Mouse (Mus musculus): Measurements from ENCODE around the gene Gyg.

Gyg gene

DNA sequence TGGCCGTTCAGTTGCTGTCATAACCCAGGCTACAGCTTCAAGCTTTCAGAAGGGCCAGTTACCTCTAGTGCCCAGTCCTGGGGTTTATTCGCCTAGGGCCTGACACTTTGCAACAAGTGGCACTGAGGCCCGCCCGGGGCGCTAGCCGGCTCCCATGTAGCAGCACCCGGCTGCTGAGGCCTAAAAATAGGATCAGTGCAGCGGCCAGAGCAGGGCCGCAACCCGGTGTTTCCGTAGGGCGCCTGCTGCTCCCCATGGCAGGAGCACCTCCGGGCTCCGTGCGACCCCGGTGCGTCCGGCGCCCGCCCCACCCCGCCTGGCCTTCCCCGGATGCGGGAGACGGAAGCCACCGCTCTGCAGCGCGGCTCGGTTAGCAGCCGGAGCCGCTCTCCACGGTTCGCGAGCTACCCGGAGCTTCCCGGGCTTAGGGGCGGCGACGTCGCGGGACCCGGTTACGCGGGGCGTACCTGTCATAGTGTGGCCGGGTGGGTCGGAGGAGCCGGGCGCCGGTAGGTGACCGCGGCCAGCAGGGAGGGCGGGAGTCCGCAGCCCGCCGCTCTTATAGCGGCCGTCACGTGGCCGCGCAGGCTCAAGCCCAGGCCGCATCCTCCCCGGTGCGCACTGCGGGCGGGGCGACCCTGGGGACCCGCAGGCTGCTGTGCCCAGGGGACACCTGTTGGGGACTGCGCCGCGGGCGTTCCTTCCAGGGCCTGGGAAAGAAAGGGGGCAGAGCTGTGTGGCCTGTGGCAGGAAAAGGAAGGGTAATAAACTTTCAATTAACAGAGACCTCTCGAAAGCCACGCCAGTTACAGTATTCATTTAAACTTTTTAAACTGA, at the start of gene Gyg:
TSS of gene Gyg (minus strand) at position 787 of the 837 bp plus-strand sequence.
- DNase-seq (ENCODE audit: low read depth, low spot score) = peak; percentile 41

DNA sequence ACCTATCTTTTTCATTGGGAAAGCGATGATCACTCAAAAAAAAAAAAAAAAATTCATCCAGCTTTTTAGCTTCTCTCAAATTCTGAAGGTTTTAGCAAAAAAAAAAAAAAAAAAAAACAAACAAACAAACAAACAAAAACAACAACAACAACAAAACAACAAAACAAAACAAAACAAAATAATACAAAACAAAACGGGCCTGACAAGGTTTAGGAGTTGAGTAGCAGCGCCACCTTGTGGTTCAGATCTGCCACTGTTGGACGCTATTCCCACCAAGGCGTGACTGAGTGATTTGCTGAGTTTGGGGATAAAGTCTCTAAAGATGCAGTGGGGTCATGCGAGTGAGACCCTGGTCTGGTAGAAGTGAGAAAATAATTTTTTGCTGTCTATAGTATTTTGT, 43.8 kb upstream of the Gyg start:
- peak; percentile 64 for DNase-seq (ENCODE audit: low read depth, low spot score)

DNA sequence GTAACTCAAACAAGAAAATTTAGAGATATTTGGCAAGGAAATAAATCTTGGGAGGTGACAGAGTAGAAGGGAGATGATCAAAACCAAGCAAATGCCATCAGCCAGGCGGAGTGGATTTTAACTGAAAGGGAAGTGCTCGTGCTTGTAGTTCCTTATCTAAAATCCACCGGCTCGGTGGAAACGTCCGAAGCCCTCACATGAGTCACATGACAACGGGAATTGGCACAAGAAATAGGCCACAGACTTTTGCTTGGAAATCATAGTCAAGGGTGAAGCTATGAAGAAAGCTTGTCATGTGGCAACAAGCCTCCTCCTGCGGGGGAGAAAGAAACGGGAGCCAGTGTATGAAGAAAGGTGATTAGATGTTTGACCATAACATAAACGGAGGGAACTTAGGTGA, 42.8 kb upstream of the Gyg start:
- no peak for DNase-seq (ENCODE audit: low read depth, low spot score)

DNA sequence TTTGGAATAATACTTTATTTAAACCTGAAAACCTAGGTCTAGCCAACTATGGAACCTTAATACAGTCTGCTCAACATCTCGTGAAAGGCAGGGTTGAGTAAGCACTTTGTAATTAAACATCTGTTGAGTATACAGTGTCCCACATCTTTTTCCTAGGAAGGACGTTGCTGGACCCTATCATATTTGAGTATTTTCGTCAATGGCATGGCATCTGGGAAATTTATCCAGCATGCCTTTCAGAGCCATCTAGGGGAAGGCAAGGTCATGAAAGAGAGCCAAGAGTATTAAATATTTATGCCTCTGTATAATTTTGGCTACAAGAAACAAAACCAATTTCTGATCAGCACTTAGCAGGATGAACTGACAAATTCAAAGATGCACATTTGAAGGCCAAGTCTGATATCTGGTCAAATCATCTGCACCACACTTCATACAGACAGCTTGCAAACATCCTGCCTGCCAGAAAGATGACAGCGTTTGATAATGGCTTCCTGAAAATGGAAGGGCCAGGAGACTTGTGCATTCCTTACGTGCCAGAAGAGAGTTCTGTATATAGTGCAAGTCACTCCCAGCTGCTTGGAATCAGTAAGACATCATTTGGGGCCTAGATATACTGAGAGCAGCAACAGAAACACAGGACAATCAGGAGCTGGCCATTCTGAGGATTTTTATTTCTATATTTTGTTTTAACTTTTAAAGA, 34.0 kb upstream of the Gyg start:
- no peak for DNase-seq (ENCODE audit: low read depth, low spot score)

DNA sequence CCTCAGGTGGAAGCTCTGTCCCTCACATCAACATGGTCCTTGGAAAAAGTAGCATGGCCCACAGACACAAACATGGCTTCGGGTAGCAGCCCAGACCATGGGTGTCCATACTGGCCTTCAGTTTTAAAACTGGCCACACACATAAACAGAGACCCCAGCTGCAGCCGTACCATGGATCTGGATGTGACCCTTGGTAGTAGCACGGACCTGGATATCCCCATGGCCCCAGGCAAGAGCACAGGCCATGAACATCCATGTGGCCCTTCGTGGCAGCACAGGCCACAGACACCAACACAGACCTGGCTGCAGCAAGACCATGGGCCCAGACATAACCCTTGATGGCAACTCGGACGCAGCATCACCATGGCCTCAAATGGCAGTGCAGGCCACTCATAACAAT, 17.3 kb upstream of the Gyg start:
- DNase-seq (ENCODE audit: low read depth, low spot score) = no peak

DNA sequence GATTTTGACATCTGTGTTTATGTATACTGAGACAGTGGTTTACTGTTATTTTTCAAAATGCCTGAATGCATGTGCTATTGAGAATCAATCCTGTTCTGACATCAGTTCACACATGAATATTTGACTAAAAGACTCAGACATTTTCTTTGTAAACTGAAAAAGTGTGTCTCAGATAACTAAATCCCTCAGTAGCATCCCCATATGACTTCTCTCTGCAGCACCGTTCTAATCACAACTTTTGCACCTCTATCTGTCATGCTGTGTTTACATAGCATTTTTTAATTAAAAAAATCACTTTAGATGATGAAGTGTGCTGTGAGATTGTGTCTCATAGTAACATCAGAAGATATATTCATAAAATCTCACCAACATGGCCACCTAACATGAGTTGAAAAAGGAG, 12.4 kb upstream of the Gyg start:
- no peak for DNase-seq (ENCODE audit: low read depth, low spot score)

DNA sequence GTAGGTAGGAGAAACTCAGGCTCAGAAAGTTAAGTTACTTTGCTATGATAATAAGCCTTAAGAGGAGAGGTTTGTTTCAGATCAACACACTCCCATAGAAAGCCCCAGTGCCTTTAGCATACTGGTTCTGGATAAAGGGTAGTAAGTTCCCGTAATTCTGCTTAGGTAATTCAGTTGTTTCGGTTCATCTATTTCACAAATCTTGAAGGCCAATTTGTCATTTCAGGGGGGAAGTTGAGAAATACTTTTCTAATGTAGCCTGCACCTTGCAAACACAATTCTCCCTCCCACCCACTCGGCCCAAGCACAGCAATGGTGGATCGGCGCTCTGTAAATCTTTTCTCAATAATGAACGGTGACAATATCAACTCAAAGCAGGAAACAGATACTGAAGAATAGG, 359 bp upstream of the Gyg start:
- DNase-seq (ENCODE audit: low read depth, low spot score) = no peak

DNA sequence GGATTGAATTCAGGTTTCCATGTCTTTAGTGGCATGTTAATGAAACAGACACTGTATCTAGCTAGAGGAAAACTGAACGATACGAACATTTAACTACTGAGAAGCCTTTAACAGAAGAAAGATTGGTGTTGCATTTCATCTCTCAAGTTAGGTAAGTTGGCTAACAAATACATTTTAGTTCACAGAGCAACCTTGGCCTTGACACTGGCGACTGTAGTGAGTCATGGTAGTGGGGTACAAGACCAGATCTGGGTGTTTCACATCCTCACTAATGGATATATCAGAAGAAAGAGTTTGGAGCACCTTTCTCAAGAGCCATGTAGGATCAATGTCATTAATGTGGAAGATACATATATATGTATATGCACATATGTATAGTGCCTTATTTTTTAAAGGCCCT, 3.5 kb downstream of the Gyg start:
- DNase-seq (ENCODE audit: low read depth, low spot score) = no peak

DNA sequence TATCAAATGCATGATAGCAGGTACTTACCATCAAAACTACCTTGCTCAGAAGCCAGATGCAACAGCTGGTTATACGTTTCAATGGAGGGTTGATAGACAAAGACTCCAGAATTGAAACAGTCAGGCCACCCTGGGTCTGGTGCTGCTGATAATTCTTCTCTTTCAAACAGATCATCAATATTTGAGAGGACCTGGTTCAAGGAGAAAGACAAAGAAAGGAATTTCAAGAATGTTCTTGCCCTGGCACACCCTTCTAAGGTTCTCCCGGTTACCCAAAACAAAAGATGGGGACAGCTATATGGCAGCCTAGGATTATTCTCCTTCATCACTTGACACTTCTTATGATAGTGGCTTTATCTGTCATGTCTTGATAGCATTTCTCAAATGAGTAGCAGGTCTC, 4.6 kb downstream of the Gyg start:
- DNase-seq (ENCODE audit: low read depth, low spot score) = peak; percentile 77

DNA sequence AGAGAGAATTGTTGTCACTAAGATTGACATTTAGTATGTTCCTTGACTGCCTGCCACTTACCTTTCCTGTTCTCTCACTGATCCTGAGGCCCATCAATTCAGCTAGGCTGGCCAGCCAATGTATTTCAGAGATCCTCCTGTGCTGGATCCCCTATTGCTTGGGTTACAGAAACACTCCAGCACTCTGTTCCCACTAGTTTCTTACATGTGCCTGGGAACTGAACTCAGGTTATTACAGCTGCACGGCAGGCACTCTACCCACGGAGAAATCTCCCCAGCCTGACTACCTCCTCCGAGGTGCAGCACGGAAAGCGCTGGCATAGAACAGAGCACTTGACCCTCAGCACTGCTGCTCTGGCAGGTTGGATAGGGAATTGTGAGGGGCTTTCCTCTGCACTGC, 7.5 kb downstream of the Gyg start:
- no peak for DNase-seq (ENCODE audit: low read depth, low spot score)

DNA sequence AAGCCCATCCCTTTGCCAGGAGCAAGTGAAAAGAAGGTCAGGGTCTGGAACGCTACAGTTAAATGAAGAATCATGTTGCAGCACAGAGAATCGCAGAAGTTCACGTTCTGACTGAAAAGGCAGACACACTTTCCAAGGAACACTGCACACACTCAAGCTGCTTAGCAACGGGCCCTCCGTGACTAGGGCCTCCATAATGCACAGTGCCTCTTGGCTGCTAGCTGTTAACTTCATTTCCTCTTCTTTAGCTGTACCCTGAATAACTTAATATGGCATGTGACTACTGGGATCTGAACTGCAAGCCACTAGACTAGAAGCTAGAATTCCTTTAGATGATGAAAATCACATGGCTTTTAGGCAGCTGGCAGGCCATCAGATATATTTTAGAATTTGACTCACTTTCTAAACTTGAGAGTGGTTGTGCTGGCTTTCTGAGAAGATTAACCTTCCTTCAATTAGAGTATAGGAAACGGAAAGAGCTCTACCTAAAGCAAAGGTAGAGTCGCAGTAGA, 8.2 kb downstream of the Gyg start:
- no peak for DNase-seq (ENCODE audit: low read depth, low spot score)

DNA sequence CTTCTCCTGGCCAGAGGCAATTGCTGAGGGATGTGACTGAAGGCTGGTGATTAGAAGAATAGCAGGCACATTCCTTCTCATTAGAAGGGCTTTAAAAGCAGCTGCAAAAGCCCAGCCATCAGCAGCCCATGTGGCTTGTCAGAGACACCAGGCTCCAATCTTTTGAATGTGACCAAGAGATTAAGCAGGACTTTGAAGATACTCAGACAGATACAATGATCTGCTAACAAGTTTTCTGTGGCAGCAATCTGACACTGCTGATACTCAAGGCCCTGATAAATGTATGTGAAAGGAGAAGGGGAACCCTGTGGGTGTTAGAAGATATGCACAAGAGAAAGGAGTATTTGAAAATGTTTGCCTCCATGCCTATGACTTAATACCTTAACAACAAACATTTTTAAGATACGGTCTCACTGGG, 9.4 kb downstream of the Gyg start:
- no peak for DNase-seq (ENCODE audit: low read depth, low spot score)

DNA sequence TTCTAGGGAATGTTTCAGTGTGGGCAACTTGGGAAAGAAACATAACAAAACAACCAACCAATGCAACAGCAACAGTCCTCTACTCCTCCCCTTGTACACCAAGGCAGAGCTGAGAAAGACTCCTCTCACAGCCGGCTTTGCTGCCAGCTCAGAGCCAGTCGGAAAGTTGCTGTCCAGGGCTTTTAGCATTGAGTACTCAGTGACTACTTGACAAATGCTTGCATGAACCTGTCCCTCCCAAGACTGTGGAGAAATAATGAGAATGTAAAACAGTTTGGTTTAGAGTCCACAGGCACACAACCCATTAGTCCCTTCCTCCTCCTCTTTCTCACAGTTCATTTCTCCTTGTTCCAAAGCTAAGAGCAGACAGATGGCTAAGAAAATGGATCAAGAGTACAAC, 10.7 kb downstream of the Gyg start:
- DNase-seq (ENCODE audit: low read depth, low spot score) = no peak

DNA sequence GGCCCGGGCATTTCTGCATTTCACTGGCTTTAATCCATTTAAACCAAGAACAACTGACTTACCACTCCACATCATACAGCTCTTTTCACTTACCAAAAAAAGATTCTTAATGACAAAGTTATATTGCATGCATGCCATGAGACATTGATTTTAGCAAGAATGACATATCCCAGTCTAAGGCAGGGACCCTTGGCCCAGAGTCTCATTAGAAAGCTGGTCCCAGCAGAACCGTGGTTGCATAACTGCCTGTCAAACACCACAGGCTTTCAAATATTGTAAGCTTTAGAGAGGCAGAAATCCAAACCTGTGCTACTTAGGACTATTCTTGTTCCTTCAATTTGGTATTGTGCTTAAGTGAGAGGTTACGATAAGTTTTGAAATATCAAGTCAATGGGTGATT, 11.4 kb downstream of the Gyg start:
- DNase-seq (ENCODE audit: low read depth, low spot score) = no peak

DNA sequence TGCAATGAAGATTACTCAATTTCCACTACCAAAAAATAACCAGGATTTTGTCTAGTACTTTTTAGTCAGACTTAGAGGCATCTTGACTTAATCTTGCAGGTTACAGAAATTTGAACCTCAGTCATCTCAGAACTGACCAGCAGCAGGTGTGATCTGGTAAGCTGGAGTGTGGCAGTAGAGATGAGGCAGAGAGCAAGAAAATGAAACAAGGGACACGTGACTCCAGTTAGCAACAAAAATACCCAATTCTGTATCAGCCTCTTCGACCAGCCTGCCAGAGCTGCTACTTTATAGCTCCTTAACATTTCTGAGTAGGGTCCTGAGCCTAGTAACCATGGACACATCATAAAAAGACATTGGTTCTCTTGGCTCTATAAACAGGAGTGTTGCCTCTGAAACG, 12.5 kb downstream of the Gyg start:
- no peak for DNase-seq (ENCODE audit: low read depth, low spot score)

DNA sequence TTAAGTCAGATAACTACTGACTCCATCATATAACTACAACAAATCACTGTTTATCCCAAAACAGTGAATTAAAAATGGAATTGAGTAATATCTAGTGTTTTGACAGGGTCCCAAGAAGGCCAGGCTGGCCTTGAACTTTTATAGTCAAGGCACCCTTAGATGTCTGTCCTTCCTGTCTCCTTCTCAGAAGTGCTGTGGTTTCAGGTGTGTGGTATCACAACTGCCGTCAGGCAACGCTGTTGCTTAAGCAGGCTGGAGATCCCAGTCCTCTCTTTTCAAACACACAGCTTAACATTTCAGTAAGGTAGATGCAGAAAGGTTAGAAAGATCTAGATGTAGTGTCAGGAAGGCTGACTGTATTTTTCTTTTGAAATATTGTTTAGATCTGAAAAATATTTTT, 13.0 kb downstream of the Gyg start:
- DNase-seq (ENCODE audit: low read depth, low spot score) = no peak

DNA sequence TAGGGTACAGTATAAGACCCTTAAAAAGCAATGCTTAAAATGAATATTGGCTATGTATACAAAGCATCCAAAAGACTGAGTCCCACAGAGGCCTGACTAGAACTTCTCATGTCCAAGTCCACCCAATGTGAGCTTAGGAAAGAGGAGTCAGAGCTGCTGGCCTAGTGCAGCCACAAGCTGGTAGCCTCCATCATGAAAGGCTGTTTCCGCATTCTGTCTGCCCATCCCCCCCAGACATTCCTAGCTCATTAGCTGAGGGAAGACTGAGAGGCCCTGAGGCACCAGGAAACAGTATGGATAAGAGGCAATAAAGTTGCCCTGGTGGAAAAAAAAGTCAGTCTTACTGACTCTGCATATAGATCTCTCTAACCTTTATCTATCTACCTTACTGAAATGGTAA, 13.4 kb downstream of the Gyg start:
- peak; percentile 41 for DNase-seq (ENCODE audit: low read depth, low spot score)

DNA sequence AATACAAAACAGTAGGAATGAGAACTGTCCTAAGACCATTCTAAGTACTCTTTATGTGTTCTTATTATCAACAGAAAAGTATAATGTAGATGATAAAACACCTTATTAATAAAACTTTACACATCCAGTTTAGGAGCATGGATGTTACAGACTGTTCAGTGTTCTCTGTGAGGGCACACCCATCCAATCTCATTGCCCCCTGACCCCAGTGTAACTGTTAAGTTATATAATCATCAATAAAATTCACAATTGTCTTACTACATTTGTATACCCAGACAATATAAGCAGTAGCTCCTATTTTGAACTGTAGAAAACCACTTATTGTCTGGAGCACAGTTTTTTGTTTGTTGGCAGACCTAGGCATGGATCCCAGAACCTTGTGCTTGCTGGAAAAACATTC, 13.9 kb downstream of the Gyg start:
- no peak for DNase-seq (ENCODE audit: low read depth, low spot score)

DNA sequence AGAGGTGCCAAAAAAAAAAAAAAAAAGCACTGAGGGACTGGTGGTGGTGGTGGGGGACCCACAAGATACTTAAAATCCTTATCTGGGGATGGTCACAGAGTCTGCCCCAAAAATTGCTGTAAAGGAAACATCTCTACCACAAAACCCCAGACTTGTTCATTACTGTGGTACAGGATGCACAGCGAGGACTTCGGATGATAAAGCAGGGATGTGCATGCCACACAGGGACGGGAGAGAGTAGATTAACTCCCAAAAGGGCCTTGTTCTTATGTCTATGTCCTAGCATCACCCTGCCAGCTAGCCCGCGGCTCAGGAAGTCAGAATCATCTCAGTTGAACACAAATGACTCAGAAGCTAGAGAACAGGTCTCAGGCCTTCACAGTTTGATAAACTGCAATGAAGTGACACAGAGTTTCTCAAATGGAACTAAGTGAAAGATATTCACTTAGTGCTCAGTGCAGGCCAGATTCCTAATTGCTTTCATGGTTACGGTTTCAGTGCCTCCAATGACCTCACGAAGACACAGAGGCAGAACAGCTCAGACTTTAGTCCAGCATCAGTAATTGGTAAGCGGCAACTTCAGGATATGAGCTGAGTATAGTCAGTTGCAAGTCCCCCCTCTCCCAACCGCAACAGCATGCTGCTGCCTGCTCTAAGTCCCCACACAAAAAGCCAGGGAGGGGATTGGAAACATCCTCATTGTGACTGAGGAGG, 18.1 kb downstream of the Gyg start:
- no peak for DNase-seq (ENCODE audit: low read depth, low spot score)

DNA sequence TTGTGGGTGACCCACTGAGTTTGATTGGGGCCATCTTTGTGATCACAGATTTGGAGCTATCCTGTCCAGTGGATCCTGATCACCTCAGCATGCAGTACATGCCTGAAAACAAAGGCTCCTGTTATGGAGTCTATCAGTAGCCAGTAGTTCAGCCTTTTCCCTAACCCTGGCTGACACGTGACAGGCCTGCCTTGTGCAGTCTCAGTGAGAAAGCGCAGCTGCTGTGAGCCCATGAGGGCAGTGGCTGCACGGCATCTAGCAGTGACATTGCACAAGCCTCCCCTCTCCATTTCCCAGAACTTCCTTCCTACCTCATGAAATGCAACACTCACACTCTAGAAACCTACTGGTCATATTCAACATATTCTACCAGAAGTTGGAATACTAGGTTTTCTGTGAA, 20.6 kb downstream of the Gyg start:
- DNase-seq (ENCODE audit: low read depth, low spot score) = peak; percentile 13

DNA sequence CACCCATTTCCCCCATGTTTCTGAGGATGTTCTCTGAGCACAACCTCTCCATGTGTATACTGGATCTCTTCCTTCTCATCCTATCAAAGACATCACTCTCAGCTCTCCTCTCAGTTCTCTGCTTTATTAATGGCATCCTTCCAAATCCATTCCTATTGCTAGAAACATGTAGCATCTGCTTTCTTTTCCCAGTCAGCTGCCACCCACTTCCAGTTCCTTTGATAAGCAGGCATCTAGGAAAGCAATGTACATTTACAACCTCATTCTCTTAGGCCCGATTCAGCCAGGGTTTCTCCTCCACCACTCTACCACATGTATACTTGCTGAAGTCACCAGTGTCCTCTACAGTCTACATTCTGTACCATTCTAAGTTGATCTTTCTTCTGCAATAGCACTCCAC, 21.4 kb downstream of the Gyg start:
- DNase-seq (ENCODE audit: low read depth, low spot score) = no peak

DNA sequence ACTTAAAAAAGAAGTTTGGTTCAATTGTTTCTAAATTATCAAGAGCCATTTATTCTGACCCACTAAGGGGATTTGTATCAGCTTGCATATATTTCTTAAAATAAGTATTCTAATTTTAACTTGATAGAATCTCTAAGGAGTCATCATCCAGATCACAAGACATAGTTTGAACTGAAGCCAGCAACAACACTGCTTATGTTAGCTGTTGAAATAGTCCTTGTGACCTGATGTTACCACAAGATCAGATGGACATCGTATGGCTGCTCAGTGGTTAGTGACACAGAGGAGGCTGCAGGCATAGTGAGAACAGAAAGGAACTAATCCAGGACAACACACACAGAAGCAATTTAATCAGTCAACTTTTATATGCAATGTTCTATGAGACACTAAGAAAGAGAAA, 22.4 kb downstream of the Gyg start:
- DNase-seq (ENCODE audit: low read depth, low spot score) = no peak

DNA sequence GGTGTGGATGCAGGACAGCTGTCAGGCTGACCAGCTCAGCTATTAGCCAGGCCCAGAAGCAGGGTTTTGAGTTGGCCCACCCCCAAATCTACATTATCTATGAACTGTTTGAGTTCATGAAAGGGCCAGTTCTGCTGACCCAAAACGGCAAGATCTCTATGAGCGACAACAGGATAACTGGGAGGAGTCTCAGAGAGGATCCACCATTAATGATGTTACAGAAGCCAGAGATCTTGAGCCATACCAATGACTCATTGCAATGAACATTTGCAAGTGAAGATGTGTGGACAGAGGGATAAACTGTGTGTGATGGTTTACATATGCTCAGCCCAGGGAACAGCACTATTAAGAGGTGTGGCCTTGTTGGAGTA, 23.8 kb downstream of the Gyg start:
- no peak for DNase-seq (ENCODE audit: low read depth, low spot score)

Data from R1 (cell line).